Mouse (Mus musculus) heart, postnatal 10 days (tissue): ENCODE results near the gene Hsd17b1. TPM values are rescaled to one million over a fixed set of nuclear protein-coding genes. Genes with fewer than 3 reads are reported as not detected.

Experiments used
- DNase-seq, 2 experiments: peaks; one replicate each; pipeline ENCODE4 v3.0.0; 2021
- intact Hi-C: fragments of 180-260 bp; cut with DNase I; formaldehyde crosslinking; loops from one replicate; pipeline ENCODE4 v1.15.1; 2025
- total RNA-seq, 2 experiments: library from RNA; stranded (reverse); gene quantifications; 2 replicates each; pipeline ENCODE4 v1.2.3; 2021

The Hsd17b1 gene
- total RNA-seq, 2 experiments from 2014 or later = 0.45 TPM; not detected in 1

GRCm38 (mm10) chr11:101083083-101083697 lies 5.0 kb downstream of the Hsd17b1 start:
- intact Hi-C loops = no loop called here
- DNase-seq = peak in 1 of 2 experiments; percentile 46

- intact Hi-C loops = no loop called here
- no peak for DNase-seq
Measured at GRCm38 (mm10) chr11:101084246-101084645, 6.0 kb downstream of the Hsd17b1 start.

DNA sequence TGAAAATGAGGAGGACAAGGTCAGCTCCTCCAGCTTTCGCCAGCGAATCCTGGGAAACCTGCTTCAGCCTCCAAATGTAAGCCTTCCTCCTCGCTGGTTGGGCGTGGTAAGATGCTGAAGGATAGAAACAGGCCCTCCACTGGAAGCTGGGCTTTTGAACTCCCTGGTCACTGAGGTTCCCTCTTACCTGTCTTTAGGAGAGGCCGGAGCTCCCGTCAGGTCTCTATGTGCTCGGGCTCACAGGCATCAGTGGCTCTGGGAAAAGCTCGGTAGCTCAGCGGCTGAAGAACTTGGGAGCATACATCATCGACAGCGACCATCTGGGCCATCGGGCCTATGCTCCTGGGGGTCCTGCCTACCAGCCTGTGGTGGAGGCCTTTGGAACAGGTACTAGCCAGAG lies 6.6 kb downstream of the Hsd17b1 start:
- intact Hi-C loops = no loop called here
- DNase-seq = no peak

DNA sequence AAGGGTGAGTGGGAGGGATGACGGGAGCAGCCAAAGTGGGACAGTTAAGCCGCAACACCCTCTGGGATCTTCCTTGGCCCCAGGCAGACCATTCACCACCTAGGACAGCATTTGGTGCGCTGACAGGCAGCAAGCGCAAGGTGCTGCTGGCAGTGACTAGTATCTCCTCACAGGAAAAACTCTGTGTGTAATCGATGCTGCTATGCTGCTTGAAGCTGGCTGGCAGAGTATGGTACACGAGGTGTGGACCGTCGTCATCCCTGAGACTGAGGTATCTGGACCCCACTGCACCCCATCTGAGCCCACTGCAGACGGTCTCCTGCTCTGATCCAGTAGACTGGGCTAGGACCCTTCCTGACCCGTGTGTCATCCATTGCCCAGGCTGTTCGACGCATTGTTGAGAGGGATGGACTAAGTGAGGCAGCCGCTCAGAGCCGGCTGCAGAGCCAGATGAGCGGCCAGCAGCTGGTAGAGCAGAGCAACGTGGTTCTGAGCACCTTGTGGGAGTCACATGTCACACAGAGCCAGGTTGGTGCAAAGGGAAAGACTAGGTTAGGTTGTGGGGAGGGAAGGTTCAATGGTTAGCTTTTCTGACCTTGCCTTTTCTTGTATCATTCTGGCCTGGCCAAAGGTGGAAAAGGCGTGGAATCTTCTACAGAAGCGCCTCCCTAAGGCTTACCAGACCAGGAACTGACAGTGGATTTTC lies 7.6 kb downstream of the Hsd17b1 start:
- intact Hi-C loops = no loop called here
- DNase-seq = no peak

DNA sequence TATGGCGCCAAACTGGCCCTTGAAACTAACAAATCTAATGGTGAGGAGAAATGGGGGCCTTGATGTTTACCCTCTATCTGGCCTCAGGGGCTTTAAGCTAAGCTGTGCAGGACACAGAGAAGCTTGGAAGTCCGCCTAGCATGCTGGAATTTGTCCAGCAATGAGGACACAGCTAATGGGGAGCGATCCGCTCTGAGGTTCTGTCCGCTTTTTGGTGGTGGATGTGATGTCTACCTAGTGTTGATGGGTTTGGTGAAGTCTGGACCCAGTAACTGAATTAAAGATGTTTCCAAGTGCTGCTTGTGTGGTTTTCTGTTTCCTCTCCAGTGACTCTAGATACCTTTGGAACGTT lies 8.1 kb downstream of the Hsd17b1 start:
- intact Hi-C loops = no loop called here
- peak in 1 of 2 experiments; percentile 47 for DNase-seq

DNA sequence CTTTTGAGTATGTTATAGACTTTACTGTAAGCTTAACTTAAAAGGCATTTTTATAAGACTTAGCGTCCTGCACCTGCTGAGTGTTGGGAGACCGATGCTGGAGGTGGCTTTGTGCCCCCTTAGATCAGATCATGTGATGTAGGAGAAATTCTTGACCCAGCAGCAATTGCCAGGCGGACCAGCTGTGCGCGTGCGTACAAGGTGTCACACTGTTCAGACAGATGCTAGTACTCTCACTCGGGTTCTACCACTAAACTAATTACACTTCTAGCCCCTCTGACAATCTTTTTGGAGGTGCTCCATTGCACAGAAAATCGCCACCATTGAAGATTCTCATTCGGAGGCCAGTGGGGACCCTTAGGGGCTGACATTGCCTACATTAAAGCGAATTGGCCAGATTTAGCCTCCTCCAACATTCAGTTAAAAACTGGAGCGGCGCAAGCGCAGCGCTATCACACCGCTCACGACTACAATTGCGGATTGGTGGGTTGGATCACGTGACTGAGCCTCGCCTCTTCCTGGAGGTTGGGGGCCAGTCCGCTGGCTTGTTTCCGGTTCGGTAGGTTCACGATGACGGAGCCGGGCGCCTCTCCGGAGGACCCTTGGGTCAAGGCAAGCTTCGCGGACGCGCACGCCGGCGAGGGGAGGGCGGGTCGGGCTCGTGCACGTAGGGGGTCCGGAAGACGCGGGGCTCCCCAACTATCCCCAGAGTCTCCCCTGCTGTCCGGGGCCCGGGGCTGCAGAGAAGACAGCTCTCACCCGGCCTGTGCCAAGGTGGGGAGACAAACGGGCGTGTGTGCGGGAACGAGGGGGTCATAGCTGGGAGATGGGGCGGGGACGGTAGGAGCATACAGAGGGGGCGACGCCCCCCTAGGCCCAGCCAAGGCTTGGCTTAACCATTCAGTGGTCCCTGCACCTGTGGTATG lies 8.8 kb downstream of the Hsd17b1 start, which contains the start of gene Mlx:
TSS of gene Mlx (plus strand) at position 522 of the 926 bp plus-strand sequence.
- DNase-seq = peak; percentile 93 to 95
- intact Hi-C loops = no loop called here

DNA sequence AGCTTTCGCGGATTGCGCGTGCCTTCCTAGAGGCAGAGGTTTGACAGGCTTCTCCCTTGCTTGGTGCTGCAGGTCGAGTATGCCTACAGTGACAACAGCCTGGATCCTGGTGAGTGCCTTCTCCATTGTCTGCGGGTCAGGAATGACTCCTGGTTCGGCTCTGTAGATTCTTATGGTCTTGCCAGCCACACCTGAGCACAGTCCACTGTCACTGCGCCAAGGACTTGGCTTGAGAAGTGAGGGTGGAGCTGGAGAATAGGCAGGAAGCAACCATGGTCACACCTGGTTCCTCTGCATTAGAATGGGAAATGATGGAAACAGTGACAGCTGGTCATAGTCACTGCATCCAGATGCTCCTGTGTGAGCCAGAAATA lies 9.5 kb downstream of the Hsd17b1 start:
- no peak for DNase-seq
- intact Hi-C loops = no loop called here

DNA sequence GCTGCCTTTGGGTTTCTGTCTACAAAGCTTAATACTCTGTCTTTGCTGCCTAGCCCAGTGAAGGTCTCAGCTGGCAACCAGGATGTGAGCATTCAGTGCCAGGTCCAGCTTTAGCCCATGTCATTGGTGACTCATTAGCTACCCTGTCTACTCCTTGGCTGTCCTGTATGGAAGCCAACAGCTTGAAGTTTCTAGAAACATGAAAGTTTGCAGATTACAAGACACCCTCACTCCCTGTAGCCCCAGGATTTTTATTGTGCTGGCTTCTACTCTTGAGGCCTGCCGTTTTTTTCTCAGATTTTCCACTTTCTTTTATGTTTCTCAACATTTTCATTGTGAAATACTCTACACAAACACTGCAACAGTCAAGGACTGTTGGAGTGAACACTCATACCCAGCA lies 11.7 kb downstream of the Hsd17b1 start:
- no peak for DNase-seq
- intact Hi-C loops = loop anchor here (10.0 kb wide), 1 partner anchor 215 kb away; the partner anchor contains the start of gene Becn1

DNA sequence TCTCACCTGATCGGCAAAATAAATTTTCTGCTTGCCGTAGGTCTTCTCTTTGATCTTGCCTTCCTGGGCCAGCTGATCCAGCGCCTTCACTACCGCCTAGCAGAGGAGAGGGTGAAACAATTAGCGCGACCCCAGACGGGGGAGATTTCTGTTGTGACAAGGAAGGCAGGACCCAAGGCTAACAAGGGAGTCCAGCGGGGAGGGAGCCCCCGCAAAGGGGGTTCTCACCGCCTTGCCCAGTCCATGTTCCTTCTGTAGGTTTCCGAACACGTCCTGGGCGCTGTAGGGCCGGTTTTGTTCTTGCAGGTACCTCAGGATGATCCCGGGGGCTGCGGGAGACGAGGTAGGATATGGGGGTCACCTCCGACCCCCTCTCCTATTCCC lies 16.7 kb downstream of the Hsd17b1 start:
- DNase-seq = no peak

DNA sequence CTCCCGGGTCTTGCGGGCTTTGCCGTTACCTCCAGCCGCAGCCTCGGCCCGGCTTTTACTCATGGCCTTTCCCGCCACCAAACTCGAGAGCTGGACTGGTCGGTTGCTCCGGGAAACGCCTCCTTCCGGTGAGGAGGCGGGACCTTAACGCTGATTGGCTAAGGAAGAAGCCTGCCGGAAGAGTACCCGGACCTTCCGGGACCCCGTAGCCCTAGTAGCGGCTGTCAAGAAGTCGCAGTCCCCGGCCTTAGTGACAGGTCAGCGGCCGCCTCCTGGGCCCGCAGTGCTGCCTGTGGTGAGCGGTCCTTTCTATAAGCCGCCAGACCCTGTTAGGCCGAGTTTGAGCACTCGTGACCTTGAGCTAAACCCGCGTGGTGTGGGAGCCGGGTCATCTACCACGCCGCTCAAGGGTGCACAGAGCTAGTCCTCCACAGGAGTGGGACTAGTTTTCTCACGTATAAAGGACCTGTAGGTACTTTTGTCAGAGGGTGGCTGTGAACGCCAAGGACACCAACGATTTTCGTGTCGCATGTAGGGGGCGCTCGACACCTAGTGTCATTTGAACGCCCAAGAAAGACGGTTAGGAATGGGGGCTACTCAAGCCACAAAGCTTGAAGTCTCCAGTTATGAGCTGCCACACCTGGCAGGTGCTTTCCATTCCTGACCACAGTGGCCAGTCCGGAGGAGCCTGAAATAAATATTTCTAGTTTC lies 17.3 kb downstream of the Hsd17b1 start, which contains the start of gene Psmc3ip:
TSS of gene Psmc3ip (minus strand) at position 123 of the 711 bp plus-strand sequence.
- DNase-seq = peak; percentile 98 to 99

More for the DNA sequence above, 16.7 kb downstream of the Hsd17b1 start:
- intact Hi-C loops = loop anchor here (1.0 to 10.0 kb wide), 2 partner anchors 79 to 210 kb away; partner anchors contain the start of gene Becn1

DNA sequence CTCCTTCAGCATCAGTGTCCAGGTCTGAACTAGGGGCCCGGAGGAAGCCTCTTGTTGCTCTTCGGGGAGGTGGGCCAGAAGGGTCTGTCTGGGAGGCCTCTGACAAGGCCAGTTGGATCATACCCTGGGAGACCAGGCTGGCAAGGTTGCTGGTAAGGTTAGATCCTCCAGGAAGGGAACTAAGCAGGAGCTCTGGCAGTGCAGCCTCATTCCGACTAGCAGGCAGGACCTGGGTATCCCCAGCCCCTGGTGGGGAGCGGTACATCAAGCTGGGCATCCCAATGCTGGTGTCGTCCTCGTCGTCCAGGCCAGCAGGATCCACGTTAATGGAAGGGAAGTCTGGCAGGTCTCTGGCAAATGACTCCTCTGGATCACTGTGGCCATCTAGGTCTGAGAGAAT lies 20.0 kb downstream of the Hsd17b1 start:
- no peak for DNase-seq
- intact Hi-C loops = loop anchor here (10.0 kb wide), 1 partner anchor 207 kb away; the partner anchor contains the start of gene Becn1

More for the DNA sequence above, 17.3 kb downstream of the Hsd17b1 start, which contains the start of gene Psmc3ip:
- intact Hi-C loops = loop anchor here (1.0 to 10.0 kb wide), 2 partner anchors 79 to 209 kb away; partner anchors contain the start of gene Becn1

GRCm38 (mm10) chr11:101103011-101103410 lies 24.8 kb downstream of the Hsd17b1 start:
- intact Hi-C loops = no loop called here
- no peak for DNase-seq

DNA sequence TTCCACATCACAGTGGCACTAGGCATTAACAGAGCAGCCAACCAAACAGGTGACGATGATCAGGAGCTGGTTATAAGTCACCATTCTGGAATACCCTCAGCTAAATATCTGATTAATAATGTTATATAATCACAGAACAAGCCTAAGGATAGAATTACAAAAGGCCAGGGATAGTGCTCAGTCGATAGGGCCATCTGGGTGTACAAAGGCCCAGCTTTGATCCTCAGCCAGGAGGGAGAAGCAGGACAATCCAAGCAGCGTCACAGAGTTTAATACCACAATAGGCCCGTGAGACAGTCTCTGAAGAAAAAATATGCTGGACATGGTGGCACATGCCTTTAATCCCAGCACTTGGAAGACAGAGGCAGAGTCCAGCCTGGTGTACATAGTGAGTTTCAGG lies 31.1 kb downstream of the Hsd17b1 start:
- intact Hi-C loops = no loop called here
- no peak for DNase-seq

DNA sequence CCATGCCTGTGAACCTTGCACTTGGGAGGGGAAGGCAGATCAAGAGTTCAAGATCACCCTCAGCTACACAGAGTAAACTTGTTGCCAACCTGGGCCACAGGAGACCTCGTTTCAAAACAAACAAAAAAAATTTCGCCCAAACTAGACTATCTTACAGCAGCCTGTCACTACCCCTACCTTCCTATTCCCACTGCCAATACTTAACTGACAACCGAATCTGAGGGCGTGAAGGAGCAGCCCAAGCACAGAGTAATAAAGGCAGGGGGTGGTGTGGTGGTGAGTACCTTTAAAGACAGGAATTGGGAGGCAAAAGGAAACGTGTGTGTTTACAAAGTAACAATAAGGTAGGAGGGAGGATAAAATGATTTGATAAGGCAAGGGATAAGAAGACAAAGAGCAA lies 32.5 kb downstream of the Hsd17b1 start:
- intact Hi-C loops = no loop called here
- no peak for DNase-seq

DNA sequence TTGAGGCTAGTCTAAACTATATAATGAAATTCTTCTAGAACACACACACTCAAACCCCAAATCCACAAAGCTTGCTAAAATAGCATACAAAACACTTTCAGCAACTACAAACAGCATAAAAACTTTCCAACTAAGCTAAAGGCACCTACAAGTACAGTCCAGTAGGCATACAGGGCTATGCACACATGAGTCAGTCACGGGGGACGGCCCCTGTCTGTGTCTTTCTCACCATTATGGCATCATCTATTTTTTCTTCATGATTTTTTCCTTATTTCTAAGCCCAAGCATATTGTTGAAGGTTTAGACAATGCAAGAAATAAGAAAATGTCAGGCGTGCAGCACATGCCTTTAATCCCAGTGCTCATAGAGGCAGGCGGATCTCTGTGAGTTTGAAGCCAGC lies 33.0 kb downstream of the Hsd17b1 start:
- intact Hi-C loops = no loop called here
- no peak for DNase-seq

GRCm38 (mm10) chr11:101112186-101112585 lies 34.0 kb downstream of the Hsd17b1 start:
- intact Hi-C loops = no loop called here
- no peak for DNase-seq

- intact Hi-C loops = no loop called here
- no peak for DNase-seq
Measured at GRCm38 (mm10) chr11:101115564-101115963, 37.4 kb downstream of the Hsd17b1 start.

- no peak for DNase-seq
- intact Hi-C loops = no loop called here
Measured at GRCm38 (mm10) chr11:101118105-101118504, 39.9 kb downstream of the Hsd17b1 start.

DNA sequence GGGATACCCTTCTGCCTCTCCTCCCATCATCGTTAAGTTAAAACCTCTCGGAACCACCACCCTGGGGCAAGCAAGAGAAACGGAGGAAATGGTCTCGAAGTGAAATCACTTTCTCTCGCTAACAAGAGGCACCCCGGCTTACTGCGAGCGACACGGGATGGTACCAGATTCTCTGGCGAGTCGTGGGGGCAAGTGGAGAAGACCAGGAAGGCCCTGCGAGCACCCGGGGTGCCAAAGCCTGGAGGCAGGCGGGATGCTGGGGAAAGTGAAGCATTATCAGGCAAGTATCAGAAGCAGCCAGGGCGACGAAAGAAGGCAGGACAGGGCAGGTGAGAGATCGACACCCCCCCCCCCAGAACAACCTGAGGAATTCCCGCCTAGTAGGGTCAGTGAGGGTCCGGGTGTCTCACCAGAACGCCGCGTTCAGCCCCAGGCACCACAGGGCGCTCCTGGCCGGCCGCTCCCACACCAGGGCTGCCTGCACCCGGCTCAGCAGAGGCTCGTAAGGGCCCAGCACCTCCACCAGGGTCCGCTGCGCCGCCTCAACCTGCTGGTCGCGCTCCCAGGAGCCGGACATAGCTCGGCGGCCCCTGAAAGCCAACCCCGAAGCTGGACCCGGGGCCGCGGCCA lies 41.0 kb downstream of the Hsd17b1 start:
- no peak for DNase-seq
- intact Hi-C loops = no loop called here
